Mouse (Mus musculus) erythroblast, embryonic 14.5 days (primary cell): Measurements from ENCODE around the gene Gpr157.

Experiments used
- GATA1 ChIP-seq: IDR thresholded peaks from 2 replicates; pipeline ENCODE4 v1.6.1; 2012; ENCODE audit warnings: low read length, inconsistent platforms, mixed read lengths
- TAL1 ChIP-seq: IDR thresholded peaks from 3 replicates; pipeline ENCODE4 v1.6.1; 2012; ENCODE audit warnings: low read length, inconsistent platforms, mixed read lengths

GRCm38 (mm10) chr4:150093560-150094462 is 6.6 kb downstream of the Gpr157 start:
- TF ChIP-seq TAL1, result no peak
- TF ChIP-seq GATA1, result no peak
